Mouse (Mus musculus) 416B (cell line): ENCODE data around the gene Kdelr2.

ENCODE experiments used
- DNase-seq: peaks from one replicate; pipeline ENCODE4 v3.0.0; 2011; ENCODE audit warnings: low read depth

Gene Kdelr2

DNA sequence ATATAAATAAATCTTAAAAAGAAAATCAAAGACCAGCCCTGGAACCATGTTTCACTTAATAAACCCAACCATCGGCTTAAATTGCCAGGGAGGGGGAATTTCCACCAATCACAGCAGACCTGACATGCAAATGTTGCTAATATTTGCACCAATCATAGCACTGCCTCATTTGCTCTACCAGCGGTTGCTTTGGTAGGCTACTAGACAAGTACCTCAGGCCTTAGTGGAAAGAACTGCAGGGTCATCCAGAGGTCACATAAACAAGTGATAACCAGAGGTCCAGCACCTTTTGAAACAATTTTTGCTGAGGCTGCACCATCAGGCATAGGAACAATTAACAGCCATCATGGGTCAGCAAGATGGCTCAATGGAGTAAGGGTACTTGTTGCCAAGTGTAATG lies 2.1 kb upstream of the Kdelr2 start:
- DNase-seq: peak; percentile 55

DNA sequence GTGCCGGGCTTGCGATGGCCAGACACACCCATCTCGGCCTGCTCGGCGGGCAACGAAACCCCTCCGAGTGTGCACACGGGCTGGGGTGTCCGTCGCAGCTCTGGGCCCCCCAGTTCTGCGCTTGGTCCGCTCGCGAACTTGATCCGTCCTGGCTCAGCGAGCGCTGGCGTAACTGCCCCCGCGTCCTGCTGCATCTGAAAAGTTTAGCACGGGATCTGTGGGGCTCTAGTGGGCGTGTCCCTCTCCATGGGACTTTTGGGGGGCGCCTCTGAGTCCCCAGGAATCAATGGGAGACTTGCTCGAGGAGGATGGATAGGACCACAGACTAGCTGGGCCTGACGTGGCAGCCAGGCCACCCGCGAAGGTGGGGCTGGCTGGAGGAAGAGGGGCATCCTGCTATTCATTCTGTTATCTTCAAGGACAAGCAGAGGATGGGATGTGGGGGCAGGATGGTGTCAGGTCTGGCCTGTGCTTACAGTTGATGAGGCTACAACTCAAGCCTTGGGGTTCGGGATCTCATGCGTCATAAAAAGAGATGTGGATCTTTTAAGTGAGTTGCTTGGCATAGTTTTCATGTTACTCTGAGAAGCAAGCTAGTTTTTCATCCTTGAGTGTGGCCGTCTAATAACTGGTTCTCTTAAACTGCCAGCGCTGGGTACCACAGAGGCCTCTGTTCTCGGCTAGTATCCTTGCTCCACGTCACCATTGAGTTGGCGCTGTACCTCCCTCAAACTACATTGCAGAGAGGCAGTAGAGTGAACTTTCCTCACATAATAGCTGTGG lies 701 bp downstream of the Kdelr2 start:
- peak; percentile 35 for DNase-seq

DNA sequence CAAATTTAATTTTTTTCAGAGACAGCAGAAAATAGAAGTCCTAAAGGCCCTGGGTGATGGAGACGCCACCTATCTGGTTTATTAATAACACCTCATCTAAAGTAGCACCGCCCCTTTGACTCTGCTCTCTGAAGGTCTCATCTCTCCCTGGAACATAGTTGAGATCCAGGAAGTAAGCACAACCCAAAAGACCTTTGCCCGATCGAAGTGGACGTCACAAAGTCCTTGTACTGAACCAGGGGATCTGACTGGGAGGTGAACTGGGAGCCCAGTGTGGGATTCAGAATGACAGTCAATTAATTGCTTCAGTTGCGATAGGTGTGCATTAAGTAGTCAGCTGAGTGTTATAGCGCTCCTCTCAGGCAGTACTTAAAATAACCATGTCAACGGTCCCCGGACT lies 1.6 kb downstream of the Kdelr2 start:
- no peak for DNase-seq

GRCm38 (mm10) chr5:143406548-143406947 lies 2.9 kb downstream of the Kdelr2 start:
- no peak for DNase-seq

DNA sequence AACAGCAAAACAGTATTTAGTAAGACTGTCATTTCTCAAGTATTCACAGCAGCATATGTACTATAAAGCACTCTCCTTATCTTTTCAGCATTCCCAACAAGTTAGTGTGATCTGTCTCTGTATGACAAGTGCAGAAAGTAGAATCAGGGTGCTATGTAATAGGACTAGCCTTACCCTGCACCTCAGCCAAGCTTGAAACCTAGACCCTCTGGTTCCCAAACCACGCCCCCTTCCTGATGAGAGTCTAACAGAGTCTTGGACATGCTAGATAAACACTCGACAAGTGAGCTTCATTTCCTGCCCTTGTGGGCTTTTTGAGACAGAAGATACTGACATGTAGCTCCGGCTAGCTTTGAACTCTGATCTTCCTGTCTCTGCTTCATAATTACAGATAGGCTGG lies 5.6 kb downstream of the Kdelr2 start:
- DNase-seq: peak; percentile 93

GRCm38 (mm10) chr5:143410841-143411395 lies 7.3 kb downstream of the Kdelr2 start:
- DNase-seq: no peak

- DNase-seq: no peak
Observed at GRCm38 (mm10) chr5:143421484-143421883, 17.8 kb downstream of the Kdelr2 start.

GRCm38 (mm10) chr5:143422990-143423389 lies 19.4 kb downstream of the Kdelr2 start:
- no peak for DNase-seq

- peak; percentile 78 for DNase-seq
Observed at GRCm38 (mm10) chr5:143423899-143424519, 20.4 kb downstream of the Kdelr2 start.

DNA sequence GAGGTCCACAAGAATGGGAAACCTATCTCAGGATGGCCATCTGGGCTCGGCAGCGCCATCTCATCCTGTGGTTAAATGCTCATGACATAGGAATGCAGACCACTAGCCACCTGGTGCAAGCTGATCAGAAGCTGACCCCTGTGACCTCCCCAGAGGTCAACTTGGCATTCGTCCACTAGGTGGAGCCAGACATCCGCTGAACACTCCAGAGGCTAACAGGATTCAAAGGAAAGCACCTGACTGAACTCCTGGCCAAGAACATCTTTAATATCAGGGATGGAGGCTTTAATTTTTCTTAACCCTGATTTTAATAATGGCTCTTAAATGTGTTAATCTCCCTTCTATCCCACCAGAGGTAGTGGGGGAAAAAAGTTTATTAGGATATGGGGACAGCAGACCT lies 30.8 kb downstream of the Kdelr2 start:
- peak; percentile 77 for DNase-seq

GRCm38 (mm10) chr5:143441298-143441697 lies 37.7 kb downstream of the Kdelr2 start:
- no peak for DNase-seq

GRCm38 (mm10) chr5:143441753-143442152 lies 38.1 kb downstream of the Kdelr2 start:
- DNase-seq: no peak

DNA sequence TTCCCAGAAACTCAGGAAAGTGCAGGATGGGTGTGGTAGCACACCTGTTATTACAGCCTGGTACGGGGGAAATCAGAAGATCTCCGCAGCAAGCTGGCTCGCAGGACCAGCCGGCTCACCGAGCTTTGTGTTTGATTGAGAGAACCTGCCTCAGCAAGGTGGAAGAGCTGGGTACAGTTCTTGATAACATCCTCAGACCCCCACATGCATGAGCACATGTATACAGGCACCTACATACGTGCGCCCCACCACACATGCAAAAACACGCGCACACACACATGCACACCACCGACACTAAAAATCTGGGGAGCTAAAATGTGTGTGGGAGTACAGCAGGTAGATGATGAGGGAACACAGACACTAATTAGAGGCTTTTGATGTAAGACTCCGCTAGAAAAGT lies 60.0 kb downstream of the Kdelr2 start:
- no peak for DNase-seq

- DNase-seq: peak; percentile 89
Observed at GRCm38 (mm10) chr5:143464100-143464756, 60.6 kb downstream of the Kdelr2 start, which contains the start of gene Daglb. Gene Daglb (plus strand): TSS chr5:143464584.

- DNase-seq: no peak
Observed at GRCm38 (mm10) chr5:143464757-143465118, 61.1 kb downstream of the Kdelr2 start.

DNA sequence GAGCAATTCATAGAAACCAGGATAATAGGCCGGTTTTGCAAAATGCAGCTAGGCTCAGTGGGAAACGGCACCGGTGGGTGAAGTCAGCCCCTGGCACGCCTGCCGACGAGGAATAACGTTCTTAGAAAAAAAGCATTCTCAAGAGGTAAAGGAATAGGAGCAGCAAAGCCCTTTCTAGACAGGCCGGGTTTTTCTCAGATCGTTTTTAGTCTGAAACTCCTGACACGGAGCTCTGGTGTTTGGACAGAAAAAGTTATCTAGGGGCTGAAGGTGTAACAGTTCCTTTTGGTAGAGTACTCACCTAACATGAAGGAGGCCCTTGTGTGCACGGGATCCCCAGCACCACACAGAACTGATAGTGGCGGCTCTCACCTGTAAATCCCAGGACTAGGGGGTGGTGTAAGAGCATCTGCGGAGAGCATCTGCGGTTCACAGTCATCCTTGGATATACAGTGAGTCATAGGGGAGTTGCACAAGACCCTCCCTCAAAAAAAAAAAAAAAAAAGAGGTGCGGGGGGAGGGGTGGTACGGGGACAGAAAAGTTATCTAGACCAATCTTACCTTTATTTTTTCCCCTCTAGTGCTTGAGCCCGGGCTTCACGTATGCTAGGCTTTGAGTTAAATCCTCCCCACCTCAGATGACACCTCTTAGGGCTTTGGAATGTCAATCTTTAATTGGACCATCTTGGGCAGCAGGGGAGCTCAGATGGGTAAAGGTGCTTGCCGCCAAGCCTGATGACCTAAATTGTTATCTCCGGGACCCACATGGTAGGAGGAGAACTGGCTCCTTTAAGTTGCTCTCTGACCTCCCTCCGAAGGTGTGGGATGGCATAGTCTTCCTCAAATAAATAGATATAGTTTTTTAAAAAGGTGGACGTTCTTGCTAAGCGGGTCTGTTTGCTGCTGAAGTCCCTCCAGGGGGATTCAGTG lies 61.8 kb downstream of the Kdelr2 start:
- peak; percentile 41 for DNase-seq

DNA sequence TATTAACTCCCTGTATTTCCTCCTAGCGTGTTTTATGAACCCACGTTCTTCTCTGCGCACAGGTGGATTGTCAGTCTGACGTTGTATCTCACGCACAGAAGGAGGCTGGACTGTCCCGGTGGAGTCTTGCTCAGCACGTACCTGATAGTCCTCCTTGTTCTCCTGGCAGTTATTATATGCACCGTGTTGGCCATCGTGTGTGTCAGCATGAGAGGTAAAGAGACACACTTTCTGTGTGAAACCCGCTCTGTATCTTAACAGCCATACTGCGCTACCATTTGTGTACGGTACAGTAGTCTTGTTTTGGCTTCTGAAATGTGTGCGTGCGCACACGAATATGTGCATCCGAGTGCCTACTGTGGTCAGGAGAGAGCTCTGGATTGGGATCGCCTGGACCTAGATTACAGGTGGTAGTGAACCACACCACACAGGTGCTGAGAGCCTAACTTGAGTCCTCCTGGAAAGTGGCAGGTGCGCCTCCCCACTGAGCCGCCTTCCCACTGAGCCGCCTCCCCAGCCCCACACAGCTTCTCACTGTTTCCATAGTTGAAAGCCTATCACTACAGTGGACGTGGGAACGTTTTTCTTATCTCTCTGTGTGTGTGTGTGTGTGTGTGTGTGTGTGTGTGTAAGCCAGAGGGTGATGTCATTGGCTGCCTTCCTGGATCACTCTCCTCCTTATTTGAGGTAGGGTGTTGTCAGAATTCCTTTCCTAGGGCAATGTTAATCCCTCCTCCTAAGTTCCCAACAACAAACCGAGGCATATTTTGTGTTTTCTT lies 63.4 kb downstream of the Kdelr2 start:
- no peak for DNase-seq

GRCm38 (mm10) chr5:143467931-143468330 lies 64.3 kb downstream of the Kdelr2 start:
- no peak for DNase-seq

DNA sequence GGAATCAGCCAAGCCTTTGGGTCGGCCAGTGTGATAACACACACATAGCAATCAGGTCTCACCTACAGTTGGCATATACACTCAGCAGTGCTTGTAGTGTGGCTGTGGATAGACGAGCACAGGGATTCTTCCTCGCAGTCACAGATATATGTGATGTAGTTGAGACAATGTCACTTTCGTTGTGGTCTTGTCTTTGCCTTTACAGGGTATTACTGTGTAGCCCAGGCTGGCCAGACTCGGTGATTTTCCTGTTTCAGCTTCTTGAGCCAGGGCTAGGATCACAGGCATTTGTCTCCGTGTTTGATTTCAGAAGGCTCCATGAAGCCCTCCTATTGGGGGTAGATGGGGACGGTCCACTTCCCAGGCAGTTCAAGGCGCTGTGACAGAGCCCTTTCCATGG lies 66.0 kb downstream of the Kdelr2 start:
- DNase-seq: no peak

DNA sequence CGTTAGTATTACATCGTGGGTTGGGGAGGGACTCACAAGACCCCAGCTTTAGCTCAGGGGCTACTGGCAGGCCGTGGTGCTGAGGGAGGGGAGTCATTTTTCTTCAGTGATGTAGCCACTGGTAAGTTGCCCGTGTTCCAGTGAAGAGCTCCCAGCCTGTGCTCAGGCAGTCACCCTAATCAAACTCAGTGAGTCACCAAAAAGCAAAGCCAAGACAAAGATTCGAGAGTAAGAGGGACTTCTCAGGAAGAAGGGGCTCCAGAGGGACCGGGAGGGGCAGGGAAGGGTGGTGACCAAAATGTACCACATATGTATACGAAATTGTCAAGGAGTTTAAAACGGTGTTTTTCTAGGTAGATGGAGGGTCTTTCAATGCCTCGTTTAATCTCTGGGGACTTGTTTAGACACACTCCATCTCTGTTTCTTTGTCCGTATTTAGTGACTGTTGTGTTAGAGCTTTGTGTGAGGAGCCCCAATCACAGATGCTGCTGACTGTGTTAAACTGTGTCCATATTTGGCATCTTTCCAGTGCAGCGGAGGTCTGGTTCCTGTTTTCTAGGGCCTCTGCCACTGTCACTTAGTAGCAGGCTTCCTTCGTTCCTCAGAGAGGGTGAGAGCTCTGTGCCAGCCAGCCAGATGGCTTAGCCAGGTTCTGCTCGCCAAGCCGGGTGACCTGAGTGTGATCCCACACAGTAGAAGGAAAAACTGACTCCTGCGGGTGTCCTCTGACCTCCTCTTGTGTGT lies 67.0 kb downstream of the Kdelr2 start:
- DNase-seq: peak; percentile 97
